Mouse (Mus musculus): Measurements from ENCODE around the gene Erich4.

DNA sequence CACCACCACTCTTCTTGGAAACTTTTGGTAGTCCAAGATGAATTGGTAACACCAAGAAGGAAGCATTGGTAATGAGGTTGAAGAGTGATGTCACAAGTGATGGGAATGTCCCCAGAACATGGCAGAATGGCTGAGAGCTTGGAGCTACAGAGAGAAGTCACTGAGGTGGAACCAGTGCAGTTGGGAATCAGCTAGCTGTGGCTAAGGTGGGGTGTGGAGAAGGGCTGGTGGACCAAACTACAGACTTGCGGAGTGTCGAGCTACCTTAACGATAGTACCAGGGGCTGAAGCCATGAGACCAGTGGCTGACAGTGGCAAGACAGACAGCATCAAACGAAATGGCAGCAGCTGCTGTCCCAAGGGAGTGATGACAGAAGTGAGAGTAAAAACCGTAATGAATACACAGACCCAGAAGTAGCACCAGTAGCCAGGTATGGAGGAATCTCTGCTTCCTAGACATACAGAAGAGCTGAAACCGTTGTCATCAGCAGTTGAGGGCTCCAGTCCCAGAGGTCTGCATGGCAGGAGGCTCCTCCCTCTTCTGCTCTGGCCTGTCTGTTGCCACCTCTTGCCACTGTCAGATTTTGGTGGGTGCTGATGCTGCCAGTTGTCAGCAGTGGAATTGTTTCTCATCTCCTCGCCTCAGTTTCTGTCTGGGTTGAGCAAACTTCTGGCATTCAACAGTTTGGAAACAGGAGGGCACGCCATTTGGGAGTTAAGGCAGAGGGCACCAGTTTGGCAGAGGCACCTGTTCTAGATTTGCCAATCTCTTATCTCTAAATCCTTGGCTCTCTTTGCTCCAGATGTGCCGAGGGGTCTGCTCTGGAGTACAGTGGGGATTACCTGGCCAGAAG lies 30.1 kb downstream of the Erich4 start:
- TF ChIP-seq CTCF (IDR thresholded peaks at IDR 0.05) = no peak
- TF ChIP-seq POLR2A (IDR thresholded peaks at IDR 0.05; ENCODE audit: insufficient read depth, low read depth, low read length) = no peak
- no peak for TF ChIP-seq EP300 (IDR thresholded peaks at IDR 0.05; ENCODE audit: insufficient read depth, low read depth, low read length)

Measured in heart, adult 2 months (tissue).